Mouse (Mus musculus): ENCODE results near the gene Gng11. TPM values are rescaled to one million over a fixed set of nuclear protein-coding genes. Genes with fewer than 3 reads are reported as not detected.

Gene Gng11
- polyA plus RNA-seq, 1 experiment: 3.6 TPM

GRCm38 (mm10) chr6:4003445-4003844, 259 bp upstream of the Gng11 start:
- no peak for TF ChIP-seq POLR2A (IDR thresholded peaks at IDR 0.05; ENCODE audit: borderline replicate concordance, low read depth, low read length)
- no peak for TF ChIP-seq CTCF (IDR thresholded peaks at IDR 0.05; ENCODE audit: low read depth, low read length)
- Histone ChIP-seq H3K4me1 (ENCODE audit: control insufficient read depth, insufficient read depth, low read length) (peaks cover 10% of the 10 kb centered on the region), H3K4me3 (ENCODE audit: insufficient read depth, low read length) (no peak overlapping the region; the same call in 1 of the 2 replicates), H3K27ac (ENCODE audit: insufficient read depth, low read depth, low read length) (no peak overlapping the region)

- H3K4me3 ChIP-seq (ENCODE audit: insufficient read depth, low read length): no peak overlapping the region
- TF ChIP-seq POLR2A (IDR thresholded peaks at IDR 0.05; ENCODE audit: borderline replicate concordance, low read depth, low read length) (no peak), CTCF (IDR thresholded peaks at IDR 0.05; ENCODE audit: low read depth, low read length) (no peak)
These were observed 1.1 kb downstream of the Gng11 start for GRCm38 (mm10) chr6:4004808-4005207.

GRCm38 (mm10) chr6:4008501-4009040, 4.9 kb downstream of the Gng11 start:
- no peak for TF ChIP-seq CTCF (IDR thresholded peaks at IDR 0.05; ENCODE audit: low read depth, low read length)
- Histone ChIP-seq H3K27ac (ENCODE audit: insufficient read depth, low read depth, low read length) (no peak overlapping the region), H3K4me1 (ENCODE audit: control insufficient read depth, insufficient read depth, low read length) (peaks cover 8% of the 10 kb centered on the region), H3K4me3 (ENCODE audit: insufficient read depth, low read length) (no peak overlapping the region)

More at GRCm38 (mm10) chr6:4004808-4005207, 1.1 kb downstream of the Gng11 start:
- Histone ChIP-seq H3K4me1 (ENCODE audit: control insufficient read depth, insufficient read depth, low read length) (peaks cover 12% of the 10 kb centered on the region), H3K27ac (ENCODE audit: insufficient read depth, low read depth, low read length) (no peak overlapping the region)

- TF ChIP-seq POLR2A (IDR thresholded peaks at IDR 0.05; ENCODE audit: borderline replicate concordance, low read depth, low read length) (no peak), CTCF (IDR thresholded peaks at IDR 0.05; ENCODE audit: low read depth, low read length) (no peak)
- Histone ChIP-seq H3K4me3 (ENCODE audit: insufficient read depth, low read length) (no peak overlapping the region), H3K4me1 (ENCODE audit: control insufficient read depth, insufficient read depth, low read length) (0 out of 2 replicates have a peak, but pooled peaks cover 2% of the 10 kb centered on the region), H3K27ac (ENCODE audit: insufficient read depth, low read depth, low read length) (no peak overlapping the region)
These were observed 5.8 kb downstream of the Gng11 start for GRCm38 (mm10) chr6:4009548-4009947.

GRCm38 (mm10) chr6:4022645-4023044, 18.9 kb downstream of the Gng11 start:
- H3K27ac ChIP-seq (ENCODE audit: insufficient read depth, low read depth, low read length): no peak overlapping the region
- no peak overlapping the region for H3K4me3 ChIP-seq (ENCODE audit: insufficient read depth, low read length)
- H3K4me1 ChIP-seq (ENCODE audit: control insufficient read depth, insufficient read depth, low read length): peaks cover 5% of the 10 kb centered on the region
- TF ChIP-seq POLR2A (IDR thresholded peaks at IDR 0.05; ENCODE audit: borderline replicate concordance, low read depth, low read length) (no peak), CTCF (IDR thresholded peaks at IDR 0.05; ENCODE audit: low read depth, low read length) (no peak)

DNA sequence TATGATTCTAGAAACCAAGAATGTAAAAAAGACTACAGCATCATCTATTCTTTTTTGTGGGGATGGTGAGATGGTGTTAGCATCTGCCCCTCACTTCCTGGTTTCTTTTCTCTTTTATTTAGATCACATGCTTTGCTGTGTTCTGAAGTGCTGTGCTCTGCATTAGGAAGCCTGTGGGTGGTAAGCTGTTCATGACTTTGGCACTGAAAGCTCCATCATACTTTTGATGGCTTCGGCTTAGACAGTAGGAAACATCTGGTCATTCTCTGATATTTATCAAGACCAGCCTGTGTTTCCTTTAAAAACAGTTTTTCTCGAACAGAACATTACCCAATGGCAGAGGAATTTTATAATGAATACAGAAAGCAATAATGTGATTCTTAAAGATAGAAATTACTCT, 22.7 kb downstream of the Gng11 start:
- no peak overlapping the region for H3K4me3 ChIP-seq (ENCODE audit: insufficient read depth, low read length)
- H3K4me1 ChIP-seq (ENCODE audit: control insufficient read depth, insufficient read depth, low read length): peaks cover 14% of the 10 kb centered on the region
- H3K27ac ChIP-seq (ENCODE audit: insufficient read depth, low read depth, low read length): no peak overlapping the region
- TF ChIP-seq CTCF (IDR thresholded peaks at IDR 0.05; ENCODE audit: low read depth, low read length) (no peak), POLR2A (IDR thresholded peaks at IDR 0.05; ENCODE audit: borderline replicate concordance, low read depth, low read length) (no peak)

- Histone ChIP-seq H3K27ac (ENCODE audit: insufficient read depth, low read depth, low read length) (peak overlapping the region; percentile 36), H3K4me1 (ENCODE audit: control insufficient read depth, insufficient read depth, low read length) (peaks cover 8% of the 10 kb centered on the region), H3K4me3 (ENCODE audit: insufficient read depth, low read length) (no peak overlapping the region)
- no peak for TF ChIP-seq POLR2A (IDR thresholded peaks at IDR 0.05; ENCODE audit: borderline replicate concordance, low read depth, low read length)
- TF ChIP-seq CTCF (IDR thresholded peaks at IDR 0.05; ENCODE audit: low read depth, low read length): no peak
These were observed 27.3 kb downstream of the Gng11 start for GRCm38 (mm10) chr6:4030956-4031355.

DNA sequence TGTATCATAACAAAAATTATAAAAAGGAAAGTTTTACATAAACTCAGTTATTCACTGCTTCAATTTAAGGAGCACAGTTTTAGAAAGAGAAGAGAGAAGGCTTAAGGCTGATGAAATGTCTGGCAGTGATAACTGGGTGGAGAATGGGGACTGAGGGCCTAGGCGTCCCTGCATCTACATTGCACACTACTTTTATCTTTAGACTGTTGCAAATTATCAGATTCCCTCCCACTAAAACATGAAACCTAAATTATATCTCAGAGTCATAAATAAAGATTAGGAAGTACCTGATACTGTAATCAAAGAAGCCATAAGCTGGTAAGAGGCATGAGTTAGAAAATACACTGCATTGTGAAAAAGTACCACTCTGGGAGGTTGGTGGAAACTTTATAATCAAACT, 38.1 kb downstream of the Gng11 start:
- H3K4me3 ChIP-seq (ENCODE audit: insufficient read depth, low read length): no peak overlapping the region
- TF ChIP-seq CTCF (IDR thresholded peaks at IDR 0.05; ENCODE audit: low read depth, low read length) (no peak), POLR2A (IDR thresholded peaks at IDR 0.05; ENCODE audit: borderline replicate concordance, low read depth, low read length) (no peak)
- no peak overlapping the region for H3K27ac ChIP-seq (ENCODE audit: insufficient read depth, low read depth, low read length)

DNA sequence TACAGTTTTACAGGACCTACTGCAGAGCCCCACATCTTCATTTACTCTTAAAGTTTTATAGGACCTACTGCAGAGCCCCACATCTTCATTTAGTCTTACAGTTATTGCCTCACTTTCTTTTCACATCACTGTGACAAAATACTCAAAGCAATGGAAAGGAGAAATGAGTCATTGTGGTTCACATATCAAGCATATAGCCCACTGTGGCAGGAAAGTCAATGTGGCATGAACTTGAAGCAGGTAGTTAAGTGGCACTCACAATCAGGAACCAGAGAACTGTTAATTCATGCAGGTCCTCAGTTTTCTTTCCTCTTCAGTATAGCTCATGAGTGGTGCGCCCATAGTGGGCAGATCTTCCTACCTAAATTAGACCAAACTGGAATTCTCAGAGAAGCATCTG, 43.5 kb downstream of the Gng11 start:
- Histone ChIP-seq H3K4me1 (ENCODE audit: control insufficient read depth, insufficient read depth, low read length) (no peaks in the 10 kb centered on the region), H3K27ac (ENCODE audit: insufficient read depth, low read depth, low read length) (no peak overlapping the region), H3K4me3 (ENCODE audit: insufficient read depth, low read length) (no peak overlapping the region)
- no peak for TF ChIP-seq CTCF (IDR thresholded peaks at IDR 0.05; ENCODE audit: low read depth, low read length)
- TF ChIP-seq POLR2A (IDR thresholded peaks at IDR 0.05; ENCODE audit: borderline replicate concordance, low read depth, low read length): no peak

More for the DNA sequence above, 38.1 kb downstream of the Gng11 start:
- no peaks in the 10 kb centered on the region for H3K4me1 ChIP-seq (ENCODE audit: control insufficient read depth, insufficient read depth, low read length)

GRCm38 (mm10) chr6:4052843-4053242, 49.1 kb downstream of the Gng11 start:
- no peak overlapping the region for H3K27ac ChIP-seq (ENCODE audit: insufficient read depth, low read depth, low read length)
- no peak overlapping the region for H3K4me3 ChIP-seq (ENCODE audit: insufficient read depth, low read length)
- H3K4me1 ChIP-seq (ENCODE audit: control insufficient read depth, insufficient read depth, low read length): peaks cover 5% of the 10 kb centered on the region; the same call in 1 of the 2 replicates
- no peak for TF ChIP-seq CTCF (IDR thresholded peaks at IDR 0.05; ENCODE audit: low read depth, low read length)
- TF ChIP-seq POLR2A (IDR thresholded peaks at IDR 0.05; ENCODE audit: borderline replicate concordance, low read depth, low read length): no peak

Data from bone marrow macrophage, adult 2 months (primary cell).